Mouse (Mus musculus): Measurements from ENCODE around the gene Strip1.

Strip1 gene

DNA sequence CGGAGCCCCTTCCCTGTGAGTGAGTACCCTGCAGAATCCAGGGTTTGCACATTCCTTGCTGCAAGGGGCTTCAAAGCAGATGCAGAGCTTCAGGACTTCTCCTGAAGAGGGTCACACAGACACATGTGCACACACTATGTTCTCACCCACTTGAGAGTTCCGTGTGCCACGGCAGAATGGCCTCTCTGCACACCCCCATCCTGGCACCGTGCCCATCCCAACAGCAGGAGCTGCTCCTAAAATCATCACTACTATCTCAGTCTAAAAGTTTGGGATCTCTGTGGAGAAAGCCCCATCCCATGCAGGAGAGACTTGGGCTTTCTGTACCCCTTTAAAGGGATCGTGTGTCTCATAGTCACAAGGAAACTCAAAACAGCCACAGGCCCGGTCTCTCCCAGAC is 45.0 kb downstream of the Strip1 start:
- DNase-seq, result no peak

DNA sequence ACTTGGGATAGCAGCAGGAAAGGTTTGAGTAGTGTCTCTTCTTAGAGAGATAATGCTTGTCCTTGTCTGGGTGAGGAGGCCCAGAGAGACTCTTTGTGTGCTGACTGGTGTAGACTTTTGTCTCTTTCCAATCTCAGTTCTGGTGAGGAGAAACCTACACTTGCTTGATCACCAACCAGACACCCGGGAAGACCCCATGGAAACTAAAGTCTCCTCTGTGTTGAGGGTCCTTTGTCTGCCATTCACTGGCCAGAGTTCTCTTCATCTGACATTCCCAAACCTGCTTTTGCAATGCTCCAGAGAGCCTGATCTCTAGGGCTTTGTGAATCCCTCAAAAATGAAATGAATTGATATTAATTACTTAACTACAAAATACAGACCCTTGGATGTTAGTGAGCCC is 47.6 kb downstream of the Strip1 start:
- DNase-seq, result no peak

DNA sequence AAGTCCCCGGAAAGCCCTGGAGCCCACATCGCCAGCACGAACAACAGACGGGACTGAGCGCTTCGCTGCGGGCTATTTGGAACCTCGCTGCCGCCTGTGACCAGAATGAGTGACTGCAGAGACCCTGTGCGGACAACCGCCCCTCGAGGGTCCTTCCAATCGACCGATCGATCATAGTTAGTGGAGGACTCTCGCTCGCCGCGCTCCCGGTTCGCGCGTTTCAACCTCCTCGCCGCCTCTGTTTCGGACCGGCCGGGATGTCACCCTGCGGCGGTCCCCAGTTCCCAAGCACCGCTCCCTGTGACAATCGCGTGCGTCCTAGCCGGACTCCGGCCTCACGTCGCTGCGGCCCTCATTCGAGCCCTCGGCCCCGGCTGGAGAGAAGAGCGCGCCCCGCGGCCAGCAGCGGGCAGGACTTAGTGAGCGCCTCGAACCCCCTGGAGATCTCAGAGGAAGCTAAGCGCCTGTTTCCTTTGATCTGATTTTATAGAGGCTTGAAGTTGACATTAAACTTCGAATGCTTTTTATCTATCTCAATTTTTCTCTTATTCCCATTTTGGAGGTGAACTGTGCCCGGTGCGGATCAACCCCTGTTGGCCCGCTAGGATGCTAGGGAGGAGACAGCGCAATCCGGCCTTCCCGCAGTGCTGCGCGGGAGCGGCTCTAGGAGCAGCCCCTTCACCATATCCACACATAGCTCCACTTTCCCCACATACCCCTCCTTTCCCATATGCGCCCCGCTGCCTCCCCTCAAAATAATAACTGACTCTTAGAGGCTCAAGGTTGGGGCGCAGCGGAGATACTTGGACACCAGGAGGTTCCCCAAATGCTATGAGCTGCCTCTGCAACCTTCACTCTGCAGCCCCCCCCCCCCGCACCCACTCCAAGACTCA is 48.4 kb downstream of the Strip1 start:
- no peak for DNase-seq

DNA sequence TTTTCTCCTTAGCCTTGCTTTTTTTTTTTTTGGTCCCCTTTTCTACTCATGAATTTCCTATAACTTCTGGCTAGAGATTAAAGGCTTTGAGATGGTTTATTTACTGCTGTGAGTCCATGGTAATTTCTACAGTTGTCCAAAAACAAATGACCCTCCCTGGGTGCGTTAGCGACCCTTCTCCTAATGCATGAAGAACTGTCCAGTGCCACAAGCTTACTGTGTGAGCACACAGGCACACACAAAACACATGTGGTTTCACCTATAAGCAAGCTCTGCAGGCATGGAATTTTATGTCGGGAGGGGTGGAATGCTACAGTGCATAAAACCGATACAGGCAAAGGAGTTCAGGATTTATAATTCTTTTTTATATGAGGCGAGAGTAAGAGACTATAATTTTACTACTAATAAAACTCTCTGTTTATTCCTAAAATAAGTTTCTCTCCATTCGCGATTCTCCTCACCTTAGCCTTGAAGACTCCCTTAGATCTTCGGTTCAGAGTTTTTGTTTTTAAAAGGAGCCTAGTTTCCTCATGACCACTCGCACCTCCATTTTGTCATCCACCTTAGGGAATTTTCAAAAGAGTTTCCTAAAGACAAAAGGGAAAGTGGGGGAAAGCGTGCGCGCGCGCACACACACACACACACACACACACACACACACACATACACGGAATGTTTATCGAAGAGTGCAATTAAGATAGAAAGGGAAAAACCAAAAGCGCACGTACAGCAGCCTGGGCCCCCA is 49.2 kb downstream of the Strip1 start:
- DNase-seq, result no peak

DNA sequence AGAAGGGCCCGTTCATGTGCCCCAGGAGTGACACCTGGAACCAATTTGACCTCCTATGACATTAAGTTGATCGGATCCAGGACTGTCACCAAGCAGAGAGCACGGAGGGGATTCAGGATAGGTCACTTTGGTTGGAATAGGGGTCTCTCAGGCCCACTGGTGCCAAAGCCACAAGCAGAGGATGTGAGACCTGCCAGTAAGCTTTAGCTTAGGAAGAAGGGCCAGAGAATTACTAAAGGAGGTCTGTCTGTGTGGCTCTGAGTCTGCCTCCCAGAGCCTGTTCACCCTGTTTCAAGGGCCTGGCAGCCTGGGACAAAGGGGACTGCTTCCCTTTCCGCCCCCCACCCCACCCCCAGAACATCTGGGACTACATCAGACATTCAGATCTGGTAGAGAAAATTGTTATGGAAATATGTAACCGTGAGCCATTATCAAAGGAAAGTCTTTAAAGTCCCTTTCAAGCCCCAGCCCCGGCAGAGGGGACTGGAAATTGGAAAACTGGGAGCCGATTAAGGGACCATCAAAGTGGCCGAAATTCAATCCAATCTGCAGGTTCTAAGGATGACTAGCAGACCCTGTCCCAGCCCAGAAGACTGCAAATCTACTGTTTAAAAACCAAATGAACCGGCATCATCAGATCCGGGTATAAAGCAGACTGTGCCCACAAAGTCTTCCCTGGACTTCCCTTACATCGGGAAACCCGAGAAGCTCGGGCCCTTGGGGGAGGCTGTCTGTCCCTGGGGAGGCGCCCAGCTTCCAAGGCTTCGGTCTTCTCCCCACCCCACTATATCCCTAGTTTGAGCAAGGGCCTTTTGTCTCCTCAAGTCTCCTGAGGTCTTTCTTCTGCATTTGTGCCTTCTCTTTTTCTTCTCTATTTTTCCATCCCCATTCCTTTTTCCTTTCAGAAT is 50.1 kb downstream of the Strip1 start:
- no peak for DNase-seq

DNA sequence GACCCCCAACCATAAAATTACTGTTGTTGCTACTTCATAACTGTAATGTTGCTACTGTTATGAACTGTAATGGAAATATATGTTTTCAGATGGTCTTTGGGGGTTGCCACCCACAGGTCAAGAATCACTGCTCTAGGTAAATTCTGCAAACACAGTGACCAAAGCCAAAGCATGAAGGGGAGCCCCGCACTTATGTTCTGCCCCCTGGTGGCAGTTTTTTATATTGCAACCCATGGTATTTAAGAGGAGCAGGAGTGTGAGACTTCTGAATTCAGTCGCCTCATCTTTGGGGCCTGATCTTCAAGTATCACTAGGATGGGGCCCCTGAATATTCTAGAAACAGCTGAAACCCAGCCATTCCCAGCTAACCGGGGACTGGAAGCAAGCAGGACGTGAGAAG is 52.0 kb downstream of the Strip1 start:
- peak; percentile 26 to 67 for DNase-seq

DNA sequence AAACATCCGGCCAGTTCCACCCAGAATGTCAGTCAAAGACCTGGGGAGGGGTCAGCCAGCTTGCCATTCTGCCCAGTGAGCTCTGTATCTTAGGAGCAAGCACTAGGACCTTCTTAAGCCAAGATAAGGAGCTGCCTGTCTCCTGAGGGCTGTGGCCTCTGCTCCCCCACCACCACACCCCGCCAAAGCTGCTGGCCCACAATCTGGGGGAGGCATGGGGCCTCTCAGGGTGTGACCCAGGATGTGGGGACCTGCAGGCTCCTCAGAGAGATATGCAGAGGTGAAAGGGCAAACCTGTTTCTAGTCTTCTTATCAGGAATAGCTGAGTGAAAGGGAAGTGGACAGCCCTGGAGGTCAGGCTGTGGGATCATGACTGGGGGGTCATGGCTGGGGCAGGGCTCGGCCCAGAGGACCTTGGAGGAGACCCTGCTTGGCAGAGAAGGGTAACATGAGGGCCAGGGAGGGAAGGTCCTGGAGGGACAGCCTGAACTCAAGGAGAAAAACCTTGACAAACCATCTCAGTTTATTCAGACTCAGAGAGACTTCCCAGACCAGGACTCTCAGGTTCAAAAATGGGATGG is 53.6 kb downstream of the Strip1 start:
- no peak for DNase-seq

DNA sequence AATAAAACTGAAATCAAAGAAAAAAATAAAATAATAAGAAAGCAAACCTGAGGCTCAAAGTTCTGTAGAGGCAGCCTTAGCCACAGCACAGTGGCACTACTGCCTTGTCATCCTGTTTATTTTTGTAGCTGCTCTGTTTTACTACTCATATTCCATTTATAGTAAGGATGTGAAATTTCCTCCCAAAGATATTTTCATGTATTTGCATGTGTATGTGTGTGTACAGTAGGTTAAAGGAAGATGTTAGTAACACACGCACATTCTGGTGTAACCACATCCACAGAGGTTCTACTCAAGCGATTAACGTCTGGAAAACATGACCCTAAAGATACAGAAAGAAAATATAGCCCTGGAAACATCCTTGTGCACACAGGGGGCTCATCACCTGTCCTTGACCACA is 54.7 kb downstream of the Strip1 start:
- DNase-seq, result no peak

DNA sequence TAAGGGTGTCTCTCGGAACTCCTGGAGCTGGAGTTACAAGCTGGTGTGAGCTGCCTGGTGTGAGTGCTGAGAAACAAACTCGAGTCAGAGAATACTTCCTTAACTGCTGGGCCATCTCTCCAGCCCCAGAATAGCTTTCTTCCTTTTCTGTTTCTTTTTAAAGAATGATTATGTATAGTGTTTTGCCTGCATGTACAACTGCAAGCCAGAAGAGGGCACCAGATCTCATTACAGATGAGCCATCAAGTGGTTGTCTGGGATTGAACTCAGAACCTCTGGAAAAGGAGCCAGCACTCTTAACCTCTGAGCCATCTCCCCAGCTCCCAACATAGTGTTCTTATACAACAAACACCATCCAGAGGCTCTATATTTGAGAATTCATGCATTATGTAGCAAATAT is 60.3 kb downstream of the Strip1 start:
- DNase-seq, result no peak

DNA sequence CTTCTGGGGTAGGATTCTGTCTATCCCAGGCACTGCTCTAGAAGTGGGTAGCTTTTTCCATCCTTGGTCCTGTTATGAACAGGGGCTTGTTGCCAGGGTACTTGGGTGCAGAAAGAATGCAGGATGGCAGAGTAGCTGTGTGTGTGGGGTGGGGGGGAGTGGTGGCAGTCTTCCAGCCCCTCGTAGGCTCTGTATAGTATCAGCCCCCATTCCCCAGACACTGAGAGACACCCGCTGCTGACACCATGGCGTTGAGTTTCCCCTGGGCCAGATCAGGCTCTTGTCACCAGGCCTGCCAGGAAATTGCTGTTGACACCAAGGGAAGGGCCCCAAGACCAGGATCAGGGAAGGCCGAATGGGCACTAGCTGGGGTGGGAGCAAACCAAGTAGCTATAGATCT is 62.8 kb downstream of the Strip1 start:
- no peak for DNase-seq

DNA sequence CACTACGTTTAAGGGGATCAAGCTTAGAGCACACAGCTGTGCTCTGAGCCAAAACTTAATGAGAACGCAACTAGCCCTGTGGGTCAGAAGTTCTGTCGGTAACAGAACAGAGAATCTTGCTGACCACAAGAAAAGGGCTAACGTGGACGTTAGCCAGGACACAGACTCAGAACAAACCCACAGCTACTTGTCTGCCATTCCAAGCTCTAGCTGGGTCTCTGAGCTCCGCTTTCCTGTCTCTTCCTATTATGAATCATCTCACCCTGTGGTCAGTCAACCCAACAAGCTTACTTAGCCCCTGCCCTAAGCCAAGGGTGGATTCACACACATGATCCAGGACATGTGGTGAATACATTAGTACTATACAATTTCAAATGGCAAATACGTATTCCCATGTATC is 63.7 kb downstream of the Strip1 start:
- peak in 1 of 2 experiments; percentile 9 for DNase-seq

DNA sequence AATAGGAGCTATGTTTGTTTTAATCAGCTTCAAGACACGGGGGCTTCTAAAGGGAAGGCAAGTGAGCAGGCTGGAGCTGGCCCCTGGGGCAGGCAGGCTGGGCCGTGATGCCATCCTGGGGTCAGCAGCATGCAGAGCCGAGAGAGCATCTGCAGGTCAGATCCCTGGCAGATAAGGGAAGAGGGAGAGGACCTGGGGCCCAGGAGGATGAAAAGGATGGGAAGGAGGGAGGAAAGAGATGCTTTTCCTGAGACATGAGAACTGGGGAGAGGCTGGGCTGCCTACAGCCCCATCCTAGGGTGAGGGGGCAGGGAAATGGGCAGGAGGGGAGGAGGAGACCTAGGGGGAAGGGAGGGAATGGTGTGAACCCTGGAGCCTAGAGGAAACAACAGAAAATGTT is 66.2 kb downstream of the Strip1 start:
- DNase-seq, result no peak

DNA sequence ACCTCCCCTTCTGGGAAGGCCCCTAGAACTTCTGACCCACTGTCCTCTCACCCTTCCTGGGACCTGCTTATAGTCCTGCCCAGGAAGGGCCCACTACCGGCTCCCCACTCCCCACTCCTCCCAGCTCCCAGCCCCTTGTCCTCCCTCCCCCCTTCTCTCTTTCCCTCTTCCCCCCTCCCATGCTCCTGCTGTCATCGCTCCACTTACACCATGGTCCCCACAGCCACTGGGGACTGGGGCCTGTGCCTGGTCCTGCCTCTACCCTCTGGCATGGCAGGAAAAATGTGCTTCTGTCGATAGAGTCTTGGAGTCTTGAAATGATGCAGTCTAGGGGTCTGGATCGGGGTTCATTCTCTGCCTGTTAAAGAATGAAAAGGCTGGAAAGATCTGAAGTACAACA is 67.6 kb downstream of the Strip1 start:
- no peak for DNase-seq

DNA sequence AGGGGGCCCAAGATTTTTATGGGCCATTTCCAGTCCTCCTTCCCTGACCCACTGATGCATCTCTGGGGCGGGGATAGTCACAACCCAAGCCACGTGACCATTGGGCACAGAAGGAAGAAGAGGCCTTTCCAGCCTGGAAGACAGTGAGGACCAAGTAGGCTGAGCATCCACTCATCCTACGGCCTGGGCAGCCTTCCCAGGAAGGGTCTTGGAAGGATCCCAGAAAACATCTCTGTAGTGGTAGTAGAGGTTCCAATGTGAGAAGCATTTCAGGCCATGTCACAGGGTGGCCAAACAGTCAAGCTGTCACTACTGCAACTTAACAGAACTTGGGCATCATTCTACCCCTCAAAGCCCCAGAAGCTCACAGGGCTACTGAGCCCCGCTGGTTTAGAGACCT is 68.9 kb downstream of the Strip1 start:
- DNase-seq, result no peak

Measured in kidney, adult 8-10 months (tissue).